Mouse (Mus musculus) c-Kit-positive CD71-negative TER-119-negative erythroid progenitor cells, embryonic 14.5 days (primary cell): ENCODE results near the gene Grasp.

Experiments used
- DNase-seq: peaks from one replicate; pipeline ENCODE4 v3.0.0-alpha.2; 2013; ENCODE audit warnings: low read depth

The Grasp gene

GRCm38 (mm10) chr15:101277351-101277899 lies 53.4 kb downstream of the Grasp start:
- DNase-seq, result no peak

GRCm38 (mm10) chr15:101278589-101278988 lies 54.6 kb downstream of the Grasp start:
- no peak for DNase-seq

- no peak for DNase-seq
Observed at GRCm38 (mm10) chr15:101279430-101279999, 55.5 kb downstream of the Grasp start.
